Mouse (Mus musculus): ENCODE results near the gene Tmem91. TPM values are rescaled to one million over a fixed set of nuclear protein-coding genes. Genes with fewer than 3 reads are reported as not detected.
A peak's percentile ranks its signal among the peaks of the same experiment; 100 is the strongest.

Gene Tmem91
- total RNA-seq, 2 experiments from 2014 or later: not detected

- intact Hi-C loops (cut with DNase I): loop anchor here (2.0 kb wide), 1 partner anchor 15 kb away; no protein-coding TSS in a partner anchor
- peak; percentile 82 for DNase-seq
Measured at GRCm38 (mm10) chr7:25676085-25676781, 1.3 kb upstream of the Tmem91 start.

- intact Hi-C loops (cut with DNase I): no loop called here
- DNase-seq: no peak
Measured at GRCm38 (mm10) chr7:25675405-25675804, 439 bp upstream of the Tmem91 start.

DNA sequence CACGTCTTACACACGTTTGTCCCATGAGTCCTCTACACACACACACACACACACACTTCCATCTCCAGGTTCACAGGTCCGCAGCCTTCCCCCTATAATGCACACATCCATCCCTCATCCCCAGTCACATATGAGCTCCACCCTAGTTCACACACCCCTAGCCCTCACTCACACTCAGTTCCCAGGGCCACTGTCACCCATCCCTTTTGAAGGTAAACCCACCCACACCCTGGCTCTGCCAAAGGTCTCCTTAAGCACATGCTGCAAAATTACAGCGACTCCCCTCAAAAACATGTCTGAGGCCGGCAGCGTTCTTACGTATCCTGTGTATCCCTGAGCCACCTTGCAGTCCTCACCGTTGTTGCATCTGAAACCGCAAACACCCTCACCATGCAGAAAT, 669 bp downstream of the Tmem91 start:
- no peak for DNase-seq
- intact Hi-C loops (cut with DNase I): no loop called here

DNA sequence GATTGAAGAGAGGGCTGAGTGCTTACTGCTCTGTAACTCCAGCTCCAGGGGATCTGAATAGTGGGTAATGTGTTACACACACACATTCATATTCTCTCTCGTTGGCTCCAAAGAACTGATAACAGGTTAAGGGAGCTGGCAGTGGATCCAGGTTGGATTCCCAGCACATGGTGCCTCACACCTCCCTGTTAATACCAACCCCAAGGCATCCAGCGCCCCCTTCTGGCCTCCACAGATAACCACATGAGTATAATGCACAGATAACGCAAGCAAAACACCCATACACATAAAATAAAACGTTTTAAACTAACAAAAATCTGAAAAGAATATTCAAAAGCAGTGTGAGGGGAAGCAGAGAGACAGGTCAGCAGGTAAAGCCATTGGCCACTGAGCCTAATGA, 2.5 kb downstream of the Tmem91 start:
- no peak for DNase-seq
- intact Hi-C loops (cut with DNase I): no loop called here

DNA sequence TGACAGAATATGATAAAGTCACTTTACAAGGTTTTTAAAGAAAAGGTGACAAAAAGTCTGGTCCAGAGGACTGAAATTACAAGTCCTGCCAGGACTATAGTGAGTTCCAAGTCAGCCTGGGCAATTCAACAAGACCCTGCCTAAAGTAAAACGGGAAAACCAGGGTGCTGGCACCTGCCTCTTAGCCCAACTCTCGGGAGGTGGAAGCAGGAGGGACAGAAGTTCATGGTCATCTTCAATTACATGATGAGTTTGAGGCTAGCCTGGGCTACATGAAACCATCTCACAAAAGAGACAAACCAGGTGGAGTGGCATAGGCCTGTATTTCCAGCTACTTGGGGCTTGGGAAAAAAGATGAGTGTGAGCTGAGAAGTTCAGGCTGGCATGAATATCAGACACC, 3.3 kb downstream of the Tmem91 start:
- intact Hi-C loops (cut with DNase I): no loop called here
- DNase-seq: no peak

DNA sequence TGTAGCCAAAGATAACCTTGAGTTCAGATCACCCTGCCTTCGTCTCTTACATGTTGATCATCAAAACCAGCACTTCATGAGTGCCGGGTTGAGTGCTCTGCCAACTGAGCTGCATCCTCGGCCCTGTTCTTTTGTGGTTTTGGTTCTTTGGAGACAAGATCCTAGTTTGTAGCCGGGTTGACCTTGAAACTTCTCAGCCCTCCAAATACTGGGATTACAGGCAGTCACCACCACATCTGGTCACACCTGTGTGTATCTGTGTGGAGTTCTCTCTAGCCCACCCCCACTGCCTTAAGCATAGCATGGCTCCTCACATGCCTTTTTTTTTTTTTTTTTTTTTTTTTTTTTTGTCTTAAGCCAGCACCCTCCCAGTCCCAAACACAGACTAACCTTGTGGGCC, 4.9 kb downstream of the Tmem91 start:
- intact Hi-C loops (cut with DNase I): no loop called here
- no peak for DNase-seq

DNA sequence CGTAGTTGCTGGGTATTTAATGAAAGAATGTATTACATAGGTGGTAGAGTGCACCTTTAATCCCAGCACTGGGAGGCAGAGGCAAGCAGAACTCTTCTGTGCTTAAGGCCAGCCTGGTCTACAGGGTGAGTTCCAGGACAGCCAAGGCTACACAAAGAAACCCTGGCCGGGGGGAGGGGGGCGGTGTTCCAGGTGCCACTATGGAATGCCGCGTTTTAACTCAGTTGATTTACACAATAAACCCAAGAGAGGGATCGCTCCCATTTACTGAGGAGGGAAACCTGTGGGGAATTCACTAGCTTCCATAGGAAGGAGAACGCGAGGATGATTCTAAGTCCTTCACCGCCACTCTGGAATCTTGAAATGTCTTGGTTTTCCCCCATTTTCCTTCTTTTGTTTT, 5.3 kb downstream of the Tmem91 start:
- no peak for DNase-seq
- intact Hi-C loops (cut with DNase I): no loop called here

DNA sequence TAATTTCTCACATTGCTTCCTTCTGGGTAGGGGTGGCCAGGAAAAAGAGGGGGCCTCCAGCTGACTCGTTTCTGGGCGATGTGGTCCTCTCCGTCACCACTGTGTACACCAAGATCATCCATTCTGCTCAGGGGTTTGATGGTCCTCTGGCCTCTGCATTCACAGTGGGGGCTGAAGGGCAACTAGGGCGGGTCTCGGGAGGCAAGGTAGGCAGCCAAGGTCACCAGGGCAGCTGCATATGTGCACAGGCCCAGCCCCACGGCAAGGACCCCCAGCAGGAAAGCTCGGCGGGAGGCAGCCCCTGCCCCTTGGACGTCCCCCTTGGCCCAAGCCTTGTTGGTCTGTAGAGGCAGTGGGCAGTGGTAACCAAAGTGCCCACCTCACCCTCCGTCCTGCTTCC, 5.8 kb downstream of the Tmem91 start:
- intact Hi-C loops (cut with DNase I): no loop called here

DNA sequence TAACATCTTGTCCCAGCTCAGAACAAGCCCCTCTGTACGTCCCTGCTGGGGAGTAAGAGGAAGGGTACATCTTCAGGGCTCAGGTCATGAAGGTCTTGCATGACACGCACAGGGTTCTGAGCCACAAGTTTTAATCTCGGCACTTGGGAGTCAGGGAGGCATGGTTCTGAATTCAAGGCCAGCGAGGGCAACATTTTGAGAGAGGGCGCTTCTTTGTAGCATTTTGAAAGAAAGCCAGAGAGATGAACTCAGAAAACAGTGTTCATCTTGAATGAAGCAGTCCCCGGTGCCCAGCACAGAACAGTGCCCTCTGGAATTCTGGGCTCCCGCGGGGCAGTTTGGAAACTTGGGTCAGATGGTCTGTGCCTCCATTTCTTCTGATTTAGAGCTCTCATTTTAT, 8.6 kb downstream of the Tmem91 start:
- intact Hi-C loops (cut with DNase I): no loop called here
- DNase-seq: no peak

More for the DNA sequence above, 5.8 kb downstream of the Tmem91 start:
- DNase-seq: no peak

DNA sequence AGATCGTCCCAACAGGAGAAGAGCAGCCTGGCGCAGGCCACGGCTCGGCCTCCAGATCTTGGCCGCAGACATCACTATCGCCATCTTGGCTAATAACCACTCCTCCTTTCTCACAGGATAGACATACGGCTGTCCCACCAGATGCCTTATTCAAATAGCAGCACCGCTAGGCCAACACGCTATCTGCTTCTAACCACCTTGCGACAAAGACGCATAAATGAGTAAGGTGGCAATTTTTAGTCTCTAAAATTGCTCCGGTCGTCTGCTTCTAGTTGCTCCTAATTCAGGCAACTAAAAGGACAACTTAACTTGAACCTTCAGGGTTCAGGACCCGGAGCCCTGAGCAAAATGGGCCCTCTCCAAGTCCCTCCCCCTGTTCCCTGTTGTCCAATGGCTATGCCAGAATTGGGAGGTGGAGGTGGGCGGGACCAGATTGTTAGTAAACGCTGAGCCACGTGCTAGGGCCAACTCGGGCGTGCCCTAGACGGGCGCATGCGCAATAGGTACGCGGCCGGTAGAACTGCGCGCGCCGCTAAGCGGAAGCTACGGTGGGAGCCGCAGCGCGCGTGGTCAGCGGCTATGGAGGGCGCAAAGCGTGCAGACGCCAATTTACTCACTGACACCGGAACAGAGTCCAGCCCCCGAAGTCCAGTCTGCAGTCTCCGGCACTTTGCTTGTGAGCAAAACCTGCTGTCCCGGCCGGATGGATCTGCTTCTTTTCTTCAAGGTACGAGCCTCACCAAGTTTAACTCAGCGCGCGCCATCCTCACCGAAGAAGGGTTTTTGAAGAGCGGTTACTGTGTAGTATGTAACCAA, 16.1 kb downstream of the Tmem91 start, which contains the start of the genes Bckdha and Exosc5:
Gene Bckdha, minus strand, starts transcription at position 325 of the 816 bp plus-strand sequence.
Gene Exosc5, plus strand, starts transcription at position 508 of the 816 bp plus-strand sequence.
- DNase-seq: peak; percentile 98 to 99
- intact Hi-C loops (cut with DNase I): loop anchor here (2.0 to 10.0 kb wide), 2 partner anchors 38 to 584 kb away; partner anchors contain the start of genes Grik5 and Zfp574

- intact Hi-C loops (cut with DNase I): loop anchor here (2.0 to 10.0 kb wide), 2 partner anchors 37 to 583 kb away; partner anchors contain the start of genes Grik5 and Zfp574
Measured at GRCm38 (mm10) chr7:25657785-25658184, 17.2 kb downstream of the Tmem91 start.

DNA sequence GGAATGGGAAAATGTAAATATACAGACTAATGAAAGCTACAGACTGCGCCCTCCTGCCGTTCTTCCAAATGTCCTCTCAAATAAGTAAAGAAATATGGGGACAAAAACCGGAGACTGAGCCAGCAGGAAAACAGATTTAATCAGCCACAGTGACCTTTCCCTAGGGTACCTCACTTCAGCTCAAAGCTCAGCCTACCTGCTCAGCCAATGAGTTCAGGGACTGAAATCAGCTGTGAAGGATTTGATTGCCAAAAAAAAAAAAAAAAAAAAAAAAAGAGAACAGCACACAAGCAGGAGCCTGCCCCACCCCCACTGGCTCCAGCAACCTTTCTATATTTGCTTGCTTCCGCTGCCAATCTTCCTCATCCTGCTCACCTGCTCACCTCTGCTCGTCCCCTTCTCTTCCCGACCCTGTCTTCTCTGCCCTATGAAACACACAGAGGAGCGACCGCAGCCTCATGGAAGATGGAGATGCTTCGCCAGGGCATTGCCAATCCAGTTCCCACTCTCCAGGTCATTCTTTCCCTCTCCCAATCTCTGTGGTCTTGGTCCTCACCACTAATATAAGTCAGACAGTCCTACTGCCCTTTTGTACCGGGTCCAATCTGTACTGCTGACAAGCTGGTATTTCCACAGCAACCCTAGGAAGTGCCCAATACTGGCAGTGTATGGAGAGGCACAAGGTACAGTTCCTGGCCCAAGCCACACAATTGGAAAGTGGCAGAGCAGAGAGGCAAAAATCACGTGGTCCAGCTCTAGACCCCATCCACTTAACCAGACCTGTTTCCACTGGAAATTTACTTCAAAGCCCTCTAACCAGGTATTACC, 19.2 kb downstream of the Tmem91 start:
- intact Hi-C loops (cut with DNase I): loop anchor here (10.0 kb wide), 1 partner anchor 581 kb away; the partner anchor contains the start of genes Grik5 and Zfp574

More at GRCm38 (mm10) chr7:25657785-25658184, 17.2 kb downstream of the Tmem91 start:
- no peak for DNase-seq

DNA sequence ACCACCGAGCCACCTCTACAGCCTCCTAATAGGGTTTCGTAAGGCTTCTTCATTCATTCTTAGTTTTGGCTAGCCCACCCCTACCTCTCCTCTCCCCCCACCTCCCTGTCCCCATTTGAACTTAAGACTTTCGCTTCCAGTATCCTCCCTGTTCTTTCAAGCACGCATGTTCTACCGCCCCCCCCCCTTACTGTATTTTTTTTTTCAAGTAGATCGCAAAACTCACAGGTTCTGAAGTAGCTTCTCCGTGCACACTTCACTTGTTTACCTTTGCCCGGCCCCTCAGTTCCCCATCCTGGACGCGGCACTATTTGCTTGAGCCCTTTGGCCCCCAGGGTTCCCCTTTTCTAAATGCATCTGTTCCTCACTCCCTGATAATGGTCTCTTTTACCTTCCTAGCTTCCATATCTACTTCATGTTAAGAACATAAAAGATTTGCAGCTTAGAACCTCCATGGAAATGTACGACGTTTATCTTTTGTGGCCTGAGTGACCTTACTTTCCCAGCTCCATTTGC, 22.7 kb downstream of the Tmem91 start:
- intact Hi-C loops (cut with DNase I): loop anchor here (10.0 kb wide), 1 partner anchor 578 kb away; the partner anchor contains the start of genes Grik5 and Zfp574

More for the DNA sequence above, 19.2 kb downstream of the Tmem91 start:
- no peak for DNase-seq

DNA sequence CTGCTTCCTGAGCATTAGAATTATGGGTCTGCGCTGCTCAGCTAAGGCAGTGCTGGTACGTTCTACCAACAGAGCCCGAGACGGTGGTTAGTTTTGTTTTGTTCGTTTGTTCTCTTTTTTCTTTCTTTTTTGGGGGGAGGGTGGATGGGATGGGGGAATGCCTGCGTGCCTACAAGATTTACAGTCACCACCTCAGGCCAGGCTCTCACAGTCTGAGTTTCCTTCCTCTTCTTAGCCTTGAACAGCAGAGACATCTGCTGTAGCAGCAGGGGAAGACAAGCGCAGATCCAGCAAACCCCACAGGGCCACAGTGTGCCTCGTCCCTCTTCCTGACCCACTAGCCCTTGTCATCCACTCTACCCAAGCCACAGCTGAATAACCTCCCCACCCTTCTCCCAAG, 23.7 kb downstream of the Tmem91 start:
- intact Hi-C loops (cut with DNase I): loop anchor here (10.0 kb wide), 1 partner anchor 576 kb away; the partner anchor contains the start of genes Grik5 and Zfp574
- no peak for DNase-seq

More for the DNA sequence above, 22.7 kb downstream of the Tmem91 start:
- no peak for DNase-seq

- DNase-seq: no peak
- intact Hi-C loops (cut with DNase I): loop anchor here (2.0 to 10.0 kb wide), 2 partner anchors 21 to 575 kb away; partner anchors contain the start of genes Grik5 and Zfp574
Measured at GRCm38 (mm10) chr7:25649839-25650238, 25.1 kb downstream of the Tmem91 start.

GRCm38 (mm10) chr7:25647574-25648123, 27.3 kb downstream of the Tmem91 start:
- no peak for DNase-seq
- intact Hi-C loops (cut with DNase I): loop anchor here (2.0 kb wide), 1 partner anchor 19 kb away; no protein-coding TSS in a partner anchor

DNA sequence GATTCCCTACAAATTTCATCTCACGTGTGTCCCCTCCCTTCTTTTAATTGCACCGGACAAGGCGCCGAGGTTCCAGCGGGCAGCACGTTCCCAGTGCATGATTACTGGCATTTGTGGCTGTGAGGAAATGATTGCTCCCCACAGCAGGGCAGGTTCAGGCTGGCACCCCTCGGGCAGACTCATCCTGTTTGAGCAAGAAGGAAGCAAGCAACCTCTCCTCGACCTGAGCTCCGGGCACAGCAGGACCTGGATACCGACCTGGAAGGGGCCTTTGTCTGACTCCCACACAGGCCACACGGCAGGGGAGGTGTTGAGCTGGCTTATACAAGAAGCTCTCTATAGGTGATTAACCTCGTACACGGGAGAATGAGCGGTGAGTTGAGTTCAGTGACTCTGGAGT, 29.9 kb downstream of the Tmem91 start:
- intact Hi-C loops (cut with DNase I): no loop called here
- no peak for DNase-seq

GRCm38 (mm10) chr7:25644631-25645030, 30.3 kb downstream of the Tmem91 start:
- DNase-seq: no peak
- intact Hi-C loops (cut with DNase I): no loop called here

- intact Hi-C loops (cut with DNase I): no loop called here
- DNase-seq: no peak
Measured at GRCm38 (mm10) chr7:25644136-25644535, 30.8 kb downstream of the Tmem91 start.
